Mouse (Mus musculus): Measurements from ENCODE around the gene Trim9. TPM values are rescaled to one million over a fixed set of nuclear protein-coding genes. Genes with fewer than 3 reads are reported as not detected.

Gene Trim9
- polyA plus RNA-seq, 1 experiment from 2014 or later, result 1.5 TPM

GRCm38 (mm10) chr12:70216229-70216800 is 131.1 kb downstream of the Trim9 start:
- no peak for ATAC-seq (ENCODE audit: low FRiP score, low TSS enrichment)
- Histone ChIP-seq H3K36me3 (ENCODE audit: control insufficient read depth, insufficient read depth, low read length) (no peaks in the 10 kb centered on the region), H3K9me3 (ENCODE audit: control insufficient read depth, low read length) (no peaks in the 10 kb centered on the region), H3K27me3 (ENCODE audit: control insufficient read depth, insufficient read depth, low read length) (no peaks in the 10 kb centered on the region), H3K27ac (ENCODE audit: low read depth, low read length) (no peak overlapping the region), H3K9ac (ENCODE audit: low read depth, low read length) (no peak overlapping the region), H3K4me2 (replicated peaks; ENCODE audit: low read depth, low read length) (no peak overlapping the region), H3K4me3 (ENCODE audit: low read length) (no peak overlapping the region), H3K4me1 (ENCODE audit: control insufficient read depth, insufficient read depth, low read length) (no peaks in the 10 kb centered on the region)
- WGBS, result 69% methylated on average over 16 of the region's 16 CpGs

GRCm38 (mm10) chr12:70214281-70214680 is 133.1 kb downstream of the Trim9 start:
- no peak for ATAC-seq (ENCODE audit: low FRiP score, low TSS enrichment)
- 52% methylated on average over 8 of the region's 8 CpGs for WGBS
- Histone ChIP-seq H3K27ac (ENCODE audit: low read depth, low read length) (no peak overlapping the region), H3K4me1 (ENCODE audit: control insufficient read depth, insufficient read depth, low read length) (no peaks in the 10 kb centered on the region), H3K4me2 (replicated peaks; ENCODE audit: low read depth, low read length) (no peak overlapping the region), H3K36me3 (ENCODE audit: control insufficient read depth, insufficient read depth, low read length) (no peaks in the 10 kb centered on the region), H3K9ac (ENCODE audit: low read depth, low read length) (no peak overlapping the region), H3K27me3 (ENCODE audit: control insufficient read depth, insufficient read depth, low read length) (no peaks in the 10 kb centered on the region), H3K9me3 (ENCODE audit: control insufficient read depth, low read length) (no peaks in the 10 kb centered on the region), H3K4me3 (ENCODE audit: low read length) (no peak overlapping the region)

- Histone ChIP-seq H3K4me3 (ENCODE audit: low read length) (no peak overlapping the region), H3K9me3 (ENCODE audit: control insufficient read depth, low read length) (no peaks in the 10 kb centered on the region), H3K4me2 (replicated peaks; ENCODE audit: low read depth, low read length) (no peak overlapping the region), H3K27me3 (ENCODE audit: control insufficient read depth, insufficient read depth, low read length) (no peaks in the 10 kb centered on the region), H3K9ac (ENCODE audit: low read depth, low read length) (no peak overlapping the region), H3K4me1 (ENCODE audit: control insufficient read depth, insufficient read depth, low read length) (no peaks in the 10 kb centered on the region), H3K36me3 (ENCODE audit: control insufficient read depth, insufficient read depth, low read length) (no peaks in the 10 kb centered on the region), H3K27ac (ENCODE audit: low read depth, low read length) (no peak overlapping the region)
- ATAC-seq (ENCODE audit: low FRiP score, low TSS enrichment), result peak; percentile 53; the same call in 1 of the 2 replicates
- WGBS, result 84% methylated on average over 6 of the region's 6 CpGs
Observed at GRCm38 (mm10) chr12:70213601-70214000, 133.8 kb downstream of the Trim9 start.

- H3K36me3 ChIP-seq (ENCODE audit: control insufficient read depth, insufficient read depth, low read length), result no peaks in the 10 kb centered on the region
- ATAC-seq (ENCODE audit: low FRiP score, low TSS enrichment), result no peak
- no peaks in the 10 kb centered on the region for H3K27me3 ChIP-seq (ENCODE audit: control insufficient read depth, insufficient read depth, low read length)
- H3K4me3 ChIP-seq (ENCODE audit: low read length), result no peak overlapping the region
- WGBS, result 88% methylated on average over 4 of the region's 4 CpGs
- H3K9ac ChIP-seq (ENCODE audit: low read depth, low read length), result no peak overlapping the region
- no peak overlapping the region for H3K4me2 ChIP-seq (replicated peaks; ENCODE audit: low read depth, low read length)
- no peaks in the 10 kb centered on the region for H3K9me3 ChIP-seq (ENCODE audit: control insufficient read depth, low read length)
- H3K27ac ChIP-seq (ENCODE audit: low read depth, low read length), result no peak overlapping the region
- H3K4me1 ChIP-seq (ENCODE audit: control insufficient read depth, insufficient read depth, low read length), result no peaks in the 10 kb centered on the region
Observed at GRCm38 (mm10) chr12:70212501-70212900, 134.9 kb downstream of the Trim9 start.

- H3K4me2 ChIP-seq (replicated peaks; ENCODE audit: low read depth, low read length), result no peak overlapping the region
- H3K4me3 ChIP-seq (ENCODE audit: low read length), result no peak overlapping the region
- H3K36me3 ChIP-seq (ENCODE audit: control insufficient read depth, insufficient read depth, low read length), result no peaks in the 10 kb centered on the region
- no peak overlapping the region for H3K9ac ChIP-seq (ENCODE audit: low read depth, low read length)
- no peaks in the 10 kb centered on the region for H3K4me1 ChIP-seq (ENCODE audit: control insufficient read depth, insufficient read depth, low read length)
- peak; percentile 73 for ATAC-seq (ENCODE audit: low FRiP score, low TSS enrichment)
- H3K27ac ChIP-seq (ENCODE audit: low read depth, low read length), result no peak overlapping the region
- WGBS, result 27% methylated on average over 5 of the region's 5 CpGs
- no peaks in the 10 kb centered on the region for H3K9me3 ChIP-seq (ENCODE audit: control insufficient read depth, low read length)
- H3K27me3 ChIP-seq (ENCODE audit: control insufficient read depth, insufficient read depth, low read length), result no peaks in the 10 kb centered on the region
Observed at GRCm38 (mm10) chr12:70208214-70208613, 139.2 kb downstream of the Trim9 start.

- WGBS, result 85% methylated on average over 8 of the region's 8 CpGs
- Histone ChIP-seq H3K4me1 (ENCODE audit: control insufficient read depth, insufficient read depth, low read length) (no peaks in the 10 kb centered on the region), H3K9me3 (ENCODE audit: control insufficient read depth, low read length) (no peaks in the 10 kb centered on the region), H3K4me3 (ENCODE audit: low read length) (no peak overlapping the region), H3K4me2 (replicated peaks; ENCODE audit: low read depth, low read length) (no peak overlapping the region), H3K27me3 (ENCODE audit: control insufficient read depth, insufficient read depth, low read length) (no peaks in the 10 kb centered on the region), H3K36me3 (ENCODE audit: control insufficient read depth, insufficient read depth, low read length) (no peaks in the 10 kb centered on the region), H3K9ac (ENCODE audit: low read depth, low read length) (no peak overlapping the region), H3K27ac (ENCODE audit: low read depth, low read length) (no peak overlapping the region)
- no peak for ATAC-seq (ENCODE audit: low FRiP score, low TSS enrichment)
Observed at GRCm38 (mm10) chr12:70204433-70204832, 143.0 kb downstream of the Trim9 start.

GRCm38 (mm10) chr12:70201926-70202529 is 145.4 kb downstream of the Trim9 start:
- no peak for ATAC-seq (ENCODE audit: low FRiP score, low TSS enrichment)
- H3K4me3 ChIP-seq (ENCODE audit: low read length), result no peak overlapping the region
- no peaks in the 10 kb centered on the region for H3K27me3 ChIP-seq (ENCODE audit: control insufficient read depth, insufficient read depth, low read length)
- no peaks in the 10 kb centered on the region for H3K4me1 ChIP-seq (ENCODE audit: control insufficient read depth, insufficient read depth, low read length)
- 77% methylated on average over 5 of the region's 5 CpGs for WGBS
- H3K9ac ChIP-seq (ENCODE audit: low read depth, low read length), result no peak overlapping the region
- H3K4me2 ChIP-seq (replicated peaks; ENCODE audit: low read depth, low read length), result no peak overlapping the region
- peaks cover 4% of the 10 kb centered on the region; the same call in 1 of the 2 replicates for H3K36me3 ChIP-seq (ENCODE audit: control insufficient read depth, insufficient read depth, low read length)
- no peak overlapping the region for H3K27ac ChIP-seq (ENCODE audit: low read depth, low read length)
- H3K9me3 ChIP-seq (ENCODE audit: control insufficient read depth, low read length), result no peaks in the 10 kb centered on the region

- peaks cover 5% of the 10 kb centered on the region; the same call in 1 of the 2 replicates for H3K4me1 ChIP-seq (ENCODE audit: control insufficient read depth, insufficient read depth, low read length)
- H3K9ac ChIP-seq (ENCODE audit: low read depth, low read length), result no peak overlapping the region
- no peaks in the 10 kb centered on the region for H3K27me3 ChIP-seq (ENCODE audit: control insufficient read depth, insufficient read depth, low read length)
- no peaks in the 10 kb centered on the region for H3K9me3 ChIP-seq (ENCODE audit: control insufficient read depth, low read length)
- no peak overlapping the region for H3K4me3 ChIP-seq (ENCODE audit: low read length)
- no peak for ATAC-seq (ENCODE audit: low FRiP score, low TSS enrichment)
- peaks cover 4% of the 10 kb centered on the region; the same call in 1 of the 2 replicates for H3K36me3 ChIP-seq (ENCODE audit: control insufficient read depth, insufficient read depth, low read length)
- no peak overlapping the region for H3K4me2 ChIP-seq (replicated peaks; ENCODE audit: low read depth, low read length)
- H3K27ac ChIP-seq (ENCODE audit: low read depth, low read length), result no peak overlapping the region
- 91% methylated on average over 5 of the region's 5 CpGs for WGBS
Observed at GRCm38 (mm10) chr12:70196341-70196740, 151.1 kb downstream of the Trim9 start.

GRCm38 (mm10) chr12:70195426-70195825 is 152.0 kb downstream of the Trim9 start:
- no peaks in the 10 kb centered on the region for H3K9me3 ChIP-seq (ENCODE audit: control insufficient read depth, low read length)

More at GRCm38 (mm10) chr12:70195426-70195825, 152.0 kb downstream of the Trim9 start:
- 96% methylated on average over 6 of the region's 6 CpGs for WGBS
- Histone ChIP-seq H3K4me3 (ENCODE audit: low read length) (no peak overlapping the region), H3K4me1 (ENCODE audit: control insufficient read depth, insufficient read depth, low read length) (peaks cover 5% of the 10 kb centered on the region; the same call in 1 of the 2 replicates), H3K9ac (ENCODE audit: low read depth, low read length) (no peak overlapping the region), H3K36me3 (ENCODE audit: control insufficient read depth, insufficient read depth, low read length) (peaks cover 4% of the 10 kb centered on the region; the same call in 1 of the 2 replicates), H3K27ac (ENCODE audit: low read depth, low read length) (no peak overlapping the region), H3K27me3 (ENCODE audit: control insufficient read depth, insufficient read depth, low read length) (no peaks in the 10 kb centered on the region), H3K4me2 (replicated peaks; ENCODE audit: low read depth, low read length) (no peak overlapping the region)
- no peak for ATAC-seq (ENCODE audit: low FRiP score, low TSS enrichment)

All from kidney, embryonic 14.5 days (tissue).